Mouse (Mus musculus) ES-Bruce4 (cell line): ENCODE results near the gene Mmadhc. TPM values are rescaled to one million over a fixed set of nuclear protein-coding genes. Genes with fewer than 3 reads are reported as not detected.

Experiments
- H3K27ac ChIP-seq: 2 replicates; pipeline ENCODE4 v1.5.1; 2012; ENCODE audit warnings: low read length, inconsistent platforms; ENCODE audit not compliant: insufficient read depth
- H3K27me3 ChIP-seq: 2 replicates; pipeline ENCODE4 v1.6.1; 2012; ENCODE audit warnings: mild to moderate bottlenecking, low read length, inconsistent platforms; ENCODE audit not compliant: control insufficient read depth, poor library complexity, insufficient read depth, severe bottlenecking
- H3K36me3 ChIP-seq: 2 replicates; pipeline ENCODE4 v1.6.1; 2012; ENCODE audit warnings: inconsistent platforms, mild to moderate bottlenecking, low read length, moderate library complexity; ENCODE audit not compliant: control insufficient read depth, poor library complexity, insufficient read depth, severe bottlenecking
- H3K4me1 ChIP-seq: one replicate; pipeline ENCODE4 v1.8.1; 2011; ENCODE audit warnings: low read length; ENCODE audit not compliant: control insufficient read depth, insufficient read depth
- H3K4me3 ChIP-seq: 2 replicates; pipeline ENCODE4 v1.5.1; 2011; ENCODE audit warnings: low read depth, mild to moderate bottlenecking, low read length
- H3K9ac ChIP-seq: 2 replicates; pipeline ENCODE4 v1.6.1; 2012; ENCODE audit warnings: low read depth, mild to moderate bottlenecking, inconsistent platforms; ENCODE audit not compliant: poor library complexity, severe bottlenecking
- H3K9me3 ChIP-seq: replicated peaks from 2 replicates; pipeline ENCODE4 v1.6.1; 2012; ENCODE audit warnings: mild to moderate bottlenecking, low read length, inconsistent platforms; ENCODE audit not compliant: control insufficient read depth, poor library complexity, insufficient read depth, severe bottlenecking
- CTCF ChIP-seq: IDR thresholded peaks from one replicate; pipeline ENCODE4 v1.8.1; 2011; ENCODE audit warnings: low read depth, low read length
- EP300 ChIP-seq: IDR thresholded peaks from 2 replicates; pipeline ENCODE4 v1.6.1; 2011; ENCODE audit warnings: low read depth, low read length; ENCODE audit not compliant: insufficient read depth
- POLR2A ChIP-seq: IDR thresholded peaks from one replicate; pipeline ENCODE4 v1.8.1; 2011; ENCODE audit warnings: low read length; ENCODE audit not compliant: insufficient read depth
- polyA plus RNA-seq: library from polyadenylated mRNA; stranded (reverse); fragments of >200 nt; gene quantifications from 2 replicates; pipeline ENCODE4 v1.2.4, GENCODE M21; 2011; ENCODE audit warnings: low read depth; ENCODE audit not compliant: missing spikeins, insufficient read depth, insufficient read length

Mmadhc gene
- polyA plus RNA-seq, 1 experiment = 89.8 TPM

DNA sequence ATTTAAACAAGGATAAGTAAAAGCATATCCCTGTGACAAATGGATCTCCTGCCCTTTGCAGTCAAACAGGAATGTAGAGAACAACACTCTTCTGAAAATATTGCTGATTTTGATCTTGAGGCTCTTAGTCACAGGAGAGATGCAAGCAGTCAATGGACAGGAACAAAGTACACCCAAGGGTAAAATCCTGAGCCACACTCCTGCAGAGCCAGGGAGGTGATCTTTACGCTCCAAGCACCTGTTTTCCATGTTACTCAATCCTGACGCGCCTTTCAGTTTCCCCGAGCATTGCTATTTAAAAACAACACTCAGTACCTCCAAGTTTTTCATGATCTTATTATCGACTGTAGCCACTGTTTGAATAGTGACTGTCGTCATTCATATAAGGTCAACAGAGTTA, 23.2 kb downstream of the Mmadhc start:
- no peaks in the 10 kb centered on the region for H3K27me3 ChIP-seq
- no peaks in the 10 kb centered on the region for H3K4me1 ChIP-seq
- no peak overlapping the region for H3K9ac ChIP-seq
- no peak overlapping the region for H3K27ac ChIP-seq
- no peaks in the 10 kb centered on the region for H3K9me3 ChIP-seq
- no peak overlapping the region for H3K4me3 ChIP-seq
- no peaks in the 10 kb centered on the region for H3K36me3 ChIP-seq
- TF ChIP-seq CTCF (no peak), POLR2A (no peak), EP300 (no peak)

DNA sequence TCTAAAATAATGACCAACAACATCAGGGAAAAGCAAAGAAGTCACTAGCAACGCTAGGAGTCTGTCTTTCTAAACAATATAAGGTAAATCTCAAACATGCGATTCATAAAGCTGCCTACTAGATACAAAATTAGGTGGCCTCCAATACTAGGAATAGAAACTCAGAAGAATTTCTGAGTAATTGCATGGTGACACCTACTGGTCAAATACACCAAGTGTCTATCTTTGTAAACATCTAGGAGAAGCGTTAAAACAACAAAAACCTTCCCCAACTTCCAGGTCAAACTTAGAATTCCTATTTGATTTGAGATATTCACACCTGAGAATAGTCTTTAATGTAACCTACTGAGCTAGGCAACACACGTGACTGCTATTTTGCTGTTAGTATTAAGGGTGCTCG, 24.4 kb downstream of the Mmadhc start:
- no peak overlapping the region for H3K4me3 ChIP-seq
- no peak overlapping the region for H3K27ac ChIP-seq
- H3K9ac ChIP-seq = no peak overlapping the region
- no peaks in the 10 kb centered on the region for H3K36me3 ChIP-seq
- TF ChIP-seq CTCF (no peak), POLR2A (no peak), EP300 (no peak)
- no peaks in the 10 kb centered on the region; the same call in 1 of the 2 replicates for H3K9me3 ChIP-seq
- no peaks in the 10 kb centered on the region for H3K4me1 ChIP-seq
- no peaks in the 10 kb centered on the region for H3K27me3 ChIP-seq

DNA sequence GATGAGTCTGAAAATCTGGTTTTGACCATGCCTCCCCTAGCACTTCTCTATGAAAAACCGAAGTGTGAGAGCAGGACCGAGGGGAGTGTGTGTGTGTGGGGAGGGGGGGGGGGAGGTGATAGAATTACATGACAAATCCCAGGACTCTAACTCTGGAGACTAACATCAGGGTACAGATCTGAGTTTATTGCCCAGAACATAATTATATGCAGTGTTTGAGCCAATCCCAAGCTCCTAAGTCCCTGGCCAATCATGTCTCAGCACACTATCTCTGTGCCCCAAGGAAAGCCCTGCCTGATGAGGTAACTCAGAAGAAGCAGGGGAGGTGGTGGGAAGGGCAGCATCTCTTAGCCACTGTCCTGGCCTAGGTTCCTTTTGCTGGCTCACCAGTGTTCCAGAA, 28.1 kb downstream of the Mmadhc start:
- TF ChIP-seq EP300 (no peak), POLR2A (no peak), CTCF (no peak)
- H3K4me3 ChIP-seq = no peak overlapping the region
- peaks cover 8% of the 10 kb centered on the region for H3K9me3 ChIP-seq
- H3K27ac ChIP-seq = no peak overlapping the region
- H3K9ac ChIP-seq = no peak overlapping the region
- no peaks in the 10 kb centered on the region for H3K4me1 ChIP-seq
- peaks cover 2% of the 10 kb centered on the region; the same call in 1 of the 2 replicates for H3K27me3 ChIP-seq
- no peaks in the 10 kb centered on the region for H3K36me3 ChIP-seq

DNA sequence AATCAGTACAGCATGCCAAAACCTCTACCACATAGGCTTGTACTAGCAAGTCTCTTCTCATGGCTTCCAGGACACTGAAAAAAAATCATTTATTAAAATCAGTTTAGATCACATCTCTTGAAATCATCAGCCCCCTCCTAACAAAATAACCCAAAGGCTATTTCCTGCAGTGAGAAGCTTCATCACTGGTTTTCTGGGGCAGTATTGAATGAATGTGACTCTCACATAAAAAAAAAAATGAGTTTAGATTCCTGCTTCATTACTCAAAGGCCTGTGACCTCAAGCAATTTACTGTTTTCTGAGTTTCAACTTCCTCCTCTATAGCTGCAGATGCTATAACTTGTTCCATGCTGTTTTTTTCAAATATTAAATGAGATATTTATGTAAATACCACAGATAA, 29.6 kb downstream of the Mmadhc start:
- no peak overlapping the region for H3K4me3 ChIP-seq
- no peaks in the 10 kb centered on the region for H3K4me1 ChIP-seq
- peaks cover 8% of the 10 kb centered on the region for H3K9me3 ChIP-seq
- no peak for TF ChIP-seq CTCF
- TF ChIP-seq EP300 = no peak
- TF ChIP-seq POLR2A = no peak
- H3K36me3 ChIP-seq = no peaks in the 10 kb centered on the region
- H3K27ac ChIP-seq = no peak overlapping the region
- H3K9ac ChIP-seq = no peak overlapping the region
- H3K27me3 ChIP-seq = peaks cover 4% of the 10 kb centered on the region; the same call in 1 of the 2 replicates

DNA sequence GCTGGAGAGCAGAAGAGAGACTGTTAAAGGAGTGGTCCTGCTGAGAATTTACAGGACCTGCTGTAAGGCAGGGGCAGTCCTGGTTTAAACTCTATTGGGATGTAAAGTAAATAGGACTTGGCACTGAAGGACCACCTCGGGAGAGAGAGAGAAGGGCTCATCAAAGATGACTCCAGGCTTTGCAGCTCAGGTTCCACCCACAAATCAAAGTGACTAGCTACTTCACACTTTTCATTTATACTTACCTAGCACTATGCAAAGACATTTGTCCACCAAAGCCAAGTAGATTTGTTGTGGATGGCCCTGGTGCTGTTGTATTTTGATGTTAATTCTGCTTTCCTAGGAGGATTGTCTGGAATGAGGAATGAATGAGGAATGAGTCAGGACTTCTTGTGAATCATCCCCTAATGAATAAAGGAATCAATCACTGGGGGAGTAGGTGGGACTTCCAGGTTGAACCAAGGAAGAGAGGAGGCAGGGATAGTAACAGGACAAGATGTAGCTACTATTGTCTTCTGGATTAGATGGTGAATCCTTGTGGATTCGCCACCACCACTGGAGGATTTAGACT, 31.3 kb downstream of the Mmadhc start:
- Histone ChIP-seq H3K9ac (no peak overlapping the region), H3K4me3 (no peak overlapping the region), H3K4me1 (no peaks in the 10 kb centered on the region), H3K36me3 (no peaks in the 10 kb centered on the region), H3K27ac (peak overlapping the region; percentile 61), H3K9me3 (peaks cover 8% of the 10 kb centered on the region), H3K27me3 (peaks cover 7% of the 10 kb centered on the region; the same call in 1 of the 2 replicates)
- TF ChIP-seq EP300 = peak; percentile 81; the same call in 1 of the 2 replicates
- TF ChIP-seq CTCF = no peak
- TF ChIP-seq POLR2A = no peak

DNA sequence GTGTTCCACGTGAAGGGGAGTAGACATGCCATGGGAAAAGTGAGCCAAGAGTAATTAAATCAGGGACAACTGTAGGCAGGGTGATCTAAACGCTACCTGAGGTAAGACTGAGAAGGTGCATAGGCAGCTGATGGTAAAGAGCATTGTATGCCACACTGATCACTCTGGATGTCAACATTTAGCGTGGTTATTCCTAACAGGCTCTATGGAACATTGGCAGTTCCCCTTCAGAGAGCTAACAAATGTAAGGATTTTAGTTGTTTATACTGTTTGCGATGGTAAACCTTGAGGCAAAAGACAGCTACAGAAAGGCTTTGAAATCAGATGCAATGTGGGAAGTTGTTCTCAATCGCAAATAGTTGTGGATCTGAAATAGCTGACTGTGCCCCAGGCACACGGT, 32.5 kb downstream of the Mmadhc start:
- no peak overlapping the region for H3K9ac ChIP-seq
- peaks cover 7% of the 10 kb centered on the region; the same call in 1 of the 2 replicates for H3K27me3 ChIP-seq
- H3K27ac ChIP-seq = no peak overlapping the region
- H3K4me1 ChIP-seq = no peaks in the 10 kb centered on the region
- H3K9me3 ChIP-seq = peaks cover 8% of the 10 kb centered on the region
- H3K36me3 ChIP-seq = no peaks in the 10 kb centered on the region
- no peak for TF ChIP-seq EP300
- TF ChIP-seq CTCF = no peak
- TF ChIP-seq POLR2A = no peak
- no peak overlapping the region for H3K4me3 ChIP-seq
